Mouse (Mus musculus): ENCODE measurements around the gene Itga2. TPM values are rescaled to one million over a fixed set of nuclear protein-coding genes. Genes with fewer than 3 reads are reported as not detected.

Gene Itga2
- polyA plus RNA-seq, 1 experiment from 2014 or later = 3.5 TPM

GRCm38 (mm10) chr13:114818513-114818912, 113.4 kb downstream of the Itga2 start:
- H3K36me3 ChIP-seq = peaks cover 4% of the 10 kb centered on the region; the same call in 1 of the 2 replicates
- H3K27ac ChIP-seq (replicated peaks) = peak overlapping the region; percentile 48; the same call in 1 of the 2 replicates
- H3K4me3 ChIP-seq (replicated peaks) = peak overlapping the region; percentile 88
- no peaks in the 10 kb centered on the region for H3K27me3 ChIP-seq
- H3K9ac ChIP-seq = peak overlapping the region; percentile 59
- no peaks in the 10 kb centered on the region for H3K9me3 ChIP-seq (replicated peaks)
- peak; percentile 61; the same call in 1 of the 2 replicates for ATAC-seq (ENCODE audit: insufficient number of reproducible peaks, low FRiP score, low TSS enrichment, low read depth)
- peak overlapping the region; percentile 88 for H3K4me2 ChIP-seq (replicated peaks)
- peaks cover 8% of the 10 kb centered on the region for H3K4me1 ChIP-seq
- 13% methylated on average over 9 of the region's 9 CpGs for WGBS

- peak; percentile 94 for ATAC-seq (ENCODE audit: insufficient number of reproducible peaks, low FRiP score, low TSS enrichment, low read depth)
- Histone ChIP-seq H3K27me3 (no peaks in the 10 kb centered on the region), H3K9ac (peak within 1 kb of the TSS; percentile 59), H3K4me1 (peaks cover 8% of the 10 kb centered on the region), H3K9me3 (replicated peaks) (no peaks in the 10 kb centered on the region), H3K4me2 (replicated peaks) (peak within 1 kb of the TSS; percentile 88), H3K4me3 (replicated peaks) (peak within 1 kb of the TSS; percentile 88), H3K27ac (replicated peaks) (peak within 1 kb of the TSS; percentile 48; the same call in 1 of the 2 replicates), H3K36me3 (peaks cover 3% of the 10 kb centered on the region; the same call in 1 of the 2 replicates)
- under 1% methylated on average over 39 of the region's 39 CpGs for WGBS
These were observed 114.0 kb downstream of the Itga2 start, which contains the start of gene Mocs2 for GRCm38 (mm10) chr13:114817751-114818360. TSS of gene Mocs2 (plus strand) at chr13:114818236.

DNA sequence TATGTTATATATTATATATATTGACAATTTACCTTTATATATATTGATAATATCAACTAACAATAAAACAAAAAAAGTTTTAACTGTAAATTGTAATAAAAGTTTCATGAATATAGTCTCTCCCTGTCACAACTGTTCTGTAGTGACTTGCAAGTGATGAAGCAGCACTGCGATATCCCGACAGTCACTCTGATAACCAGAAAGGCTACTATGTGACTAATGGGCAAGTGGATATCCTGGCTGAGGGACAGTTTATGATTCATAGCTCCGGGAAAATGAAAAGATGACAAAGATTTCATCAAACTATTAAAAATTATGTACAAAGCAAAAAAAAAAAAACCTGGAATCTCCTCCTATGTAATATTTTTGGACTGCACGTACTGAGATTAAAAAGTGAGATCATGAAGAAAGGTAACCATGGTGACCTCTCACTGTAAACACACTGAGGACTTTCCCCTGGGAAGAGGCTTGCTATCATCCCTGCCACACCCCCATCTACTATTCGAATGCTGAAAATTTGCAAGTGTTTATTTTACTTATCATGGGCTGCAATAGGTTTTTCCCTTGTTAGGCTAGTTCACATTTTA, 122.2 kb downstream of the Itga2 start:
- H3K36me3 ChIP-seq = no peaks in the 10 kb centered on the region
- H3K9me3 ChIP-seq (replicated peaks) = no peaks in the 10 kb centered on the region
- no peaks in the 10 kb centered on the region for H3K4me1 ChIP-seq
- 77% methylated on average over 5 of the region's 5 CpGs for WGBS
- H3K27me3 ChIP-seq = no peaks in the 10 kb centered on the region
- no peak for ATAC-seq (ENCODE audit: insufficient number of reproducible peaks, low FRiP score, low TSS enrichment, low read depth)
- H3K27ac ChIP-seq (replicated peaks) = no peak overlapping the region
- no peak overlapping the region for H3K4me2 ChIP-seq (replicated peaks)
- H3K4me3 ChIP-seq (replicated peaks) = no peak overlapping the region
- no peak overlapping the region for H3K9ac ChIP-seq

DNA sequence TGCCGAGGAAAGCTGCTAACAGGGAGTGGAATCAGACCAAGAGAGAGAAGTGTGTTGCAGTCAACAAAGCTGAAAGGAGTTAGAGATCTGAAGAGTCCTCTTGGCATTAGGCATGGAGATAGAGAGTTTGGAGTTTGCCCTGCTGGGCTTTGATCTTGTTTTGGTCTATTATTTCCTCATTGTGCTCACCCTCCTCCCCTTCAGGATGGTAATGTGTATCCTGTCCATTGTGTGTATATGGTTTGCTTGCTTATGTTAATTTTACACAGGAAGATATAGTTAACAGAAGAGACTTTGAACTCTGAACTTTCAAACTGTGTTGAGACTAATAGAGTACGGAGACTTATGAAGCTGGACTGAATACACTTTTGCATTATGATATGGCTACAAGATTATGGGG, 128.9 kb downstream of the Itga2 start:
- ATAC-seq (ENCODE audit: insufficient number of reproducible peaks, low FRiP score, low TSS enrichment, low read depth) = no peak
- no peak overlapping the region for H3K4me3 ChIP-seq (replicated peaks)
- no peaks in the 10 kb centered on the region for H3K36me3 ChIP-seq
- no peak overlapping the region for H3K9ac ChIP-seq
- H3K27ac ChIP-seq (replicated peaks) = no peak overlapping the region
- H3K4me1 ChIP-seq = no peaks in the 10 kb centered on the region
- no peaks in the 10 kb centered on the region for H3K9me3 ChIP-seq (replicated peaks)
- H3K4me2 ChIP-seq (replicated peaks) = no peak overlapping the region
- WGBS = 71% methylated on average over 2 of the region's 2 CpGs
- no peaks in the 10 kb centered on the region for H3K27me3 ChIP-seq

DNA sequence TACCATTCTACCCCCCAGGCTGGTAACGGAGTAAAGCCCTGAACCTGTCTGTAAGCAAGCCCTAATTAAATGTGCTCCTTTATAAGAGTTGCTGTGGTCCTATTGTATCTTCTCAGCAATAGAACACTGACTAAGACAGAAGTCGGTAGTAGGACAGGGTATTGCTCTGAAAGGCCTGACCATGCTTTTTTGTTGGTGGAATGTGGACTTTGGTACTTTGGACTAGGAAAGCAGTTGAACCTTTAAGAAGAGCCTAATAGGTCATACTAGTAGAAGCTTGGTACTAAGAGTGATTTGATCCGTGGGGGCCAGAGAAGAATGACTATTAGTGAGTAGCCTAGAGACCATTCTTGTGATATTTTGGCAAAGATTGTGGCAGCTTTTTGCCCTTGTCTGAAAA, 130.0 kb downstream of the Itga2 start:
- Histone ChIP-seq H3K4me1 (no peaks in the 10 kb centered on the region), H3K9me3 (replicated peaks) (no peaks in the 10 kb centered on the region), H3K9ac (no peak overlapping the region), H3K4me3 (replicated peaks) (no peak overlapping the region), H3K27me3 (no peaks in the 10 kb centered on the region), H3K36me3 (no peaks in the 10 kb centered on the region), H3K27ac (replicated peaks) (no peak overlapping the region), H3K4me2 (replicated peaks) (no peak overlapping the region)
- ATAC-seq (ENCODE audit: insufficient number of reproducible peaks, low FRiP score, low TSS enrichment, low read depth) = no peak
- 80% methylated on average over 3 of the region's 3 CpGs for WGBS

DNA sequence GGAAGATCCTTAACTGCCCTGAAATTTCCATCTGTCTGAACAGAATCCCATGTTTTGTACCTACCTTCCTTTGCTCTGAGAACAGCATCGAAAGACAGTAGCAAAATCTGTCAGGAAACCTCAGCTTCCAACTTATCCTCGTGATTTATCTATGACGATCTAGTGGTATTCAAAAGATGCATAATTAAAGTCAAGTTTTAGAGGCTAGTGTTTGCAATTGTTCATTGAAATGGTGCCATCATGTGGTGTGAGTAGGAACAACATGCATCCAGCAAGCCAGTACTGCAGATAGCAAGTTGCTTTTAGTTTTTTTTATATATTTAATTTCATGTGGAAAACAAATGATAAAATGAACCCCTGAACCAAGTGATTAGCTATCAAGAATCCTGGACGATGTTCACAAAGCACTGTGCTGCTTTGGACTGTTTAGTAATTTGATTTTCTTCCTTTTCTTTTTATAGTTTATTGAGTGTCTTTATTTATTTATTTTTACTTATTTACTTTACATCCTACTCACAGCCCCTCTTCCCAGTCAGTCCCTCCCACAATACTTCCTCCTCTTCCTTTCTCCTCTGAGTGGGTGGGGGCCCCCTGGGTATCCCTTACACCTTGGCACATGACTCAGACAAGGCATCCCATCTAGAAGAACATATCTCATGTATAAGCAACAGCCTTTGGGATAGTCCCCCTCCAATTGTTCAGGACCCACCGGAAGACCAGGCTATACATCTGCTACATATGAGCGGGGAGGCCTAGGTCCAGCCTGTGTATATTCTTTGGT, 138.5 kb downstream of the Itga2 start:
- Histone ChIP-seq H3K27ac (replicated peaks) (no peak overlapping the region), H3K9me3 (replicated peaks) (no peaks in the 10 kb centered on the region), H3K4me2 (replicated peaks) (no peak overlapping the region), H3K9ac (no peak overlapping the region), H3K27me3 (no peaks in the 10 kb centered on the region; the same call in 1 of the 2 replicates), H3K4me1 (no peaks in the 10 kb centered on the region), H3K36me3 (no peaks in the 10 kb centered on the region), H3K4me3 (replicated peaks) (no peak overlapping the region)
- ATAC-seq (ENCODE audit: insufficient number of reproducible peaks, low FRiP score, low TSS enrichment, low read depth) = no peak
- WGBS = 34% methylated on average over 6 of the region's 6 CpGs

- no peaks in the 10 kb centered on the region for H3K36me3 ChIP-seq
- no peak overlapping the region for H3K27ac ChIP-seq (replicated peaks)
- H3K27me3 ChIP-seq = no peaks in the 10 kb centered on the region; the same call in 1 of the 2 replicates
- WGBS = 83% methylated on average over 1 of the region's 1 CpGs
- no peak overlapping the region for H3K4me2 ChIP-seq (replicated peaks)
- ATAC-seq (ENCODE audit: insufficient number of reproducible peaks, low FRiP score, low TSS enrichment, low read depth) = no peak
- no peak overlapping the region for H3K9ac ChIP-seq
- no peaks in the 10 kb centered on the region for H3K9me3 ChIP-seq (replicated peaks)
- H3K4me1 ChIP-seq = no peaks in the 10 kb centered on the region
- no peak overlapping the region for H3K4me3 ChIP-seq (replicated peaks)
These were observed 140.4 kb downstream of the Itga2 start for GRCm38 (mm10) chr13:114791511-114791910.

Other genes starting within 250 kb of the Itga2 start
- gene Mocs2, start 113.9 kb downstream of the Itga2 start, polyA plus RNA-seq (2015; fragmentation: Nextera tagmentation; extraction: Ambion mirVana) = 104 and 113 TPM in 2 replicates
- 5.6 and 6.8 TPM in 2 replicates for gene Pelo, start 158.1 kb upstream of the Itga2 start, polyA plus RNA-seq (2015; fragmentation: Nextera tagmentation; extraction: Ambion mirVana)
- 3.4 and 5.0 TPM in 2 replicates for gene Gm49395, start 169.8 kb upstream of the Itga2 start, polyA plus RNA-seq (2015; fragmentation: Nextera tagmentation; extraction: Ambion mirVana)
- 8.1 TPM in 2 replicates for gene Itga1, start 169.9 kb upstream of the Itga2 start, polyA plus RNA-seq (2015; fragmentation: Nextera tagmentation; extraction: Ambion mirVana)

Data from embryonic facial prominence, embryonic 15.5 days (tissue).